Mouse (Mus musculus) olfactory bulb, adult 2 months (tissue): Measurements from ENCODE around the gene Cdc6. TPM values are rescaled to one million over a fixed set of nuclear protein-coding genes. Genes with fewer than 3 reads are reported as not detected.
A peak's percentile ranks its signal among the peaks of the same experiment; 100 is the strongest.

Source experiments
- H3K27ac ChIP-seq: fragments of 200-500 bp; 2 replicates; pipeline ENCODE4 v1.5.1; 2012; ENCODE audit warnings: low read depth, low read length; ENCODE audit not compliant: insufficient read depth
- H3K4me1 ChIP-seq: fragments of 200-500 bp; 2 replicates; pipeline ENCODE4 v1.6.1; 2012; ENCODE audit warnings: low read length; ENCODE audit not compliant: control insufficient read depth, insufficient read depth
- H3K4me3 ChIP-seq: fragments of 200-500 bp; 2 replicates; pipeline ENCODE4 v1.5.1; 2012; ENCODE audit warnings: mild to moderate bottlenecking, low read depth, low read length, moderate library complexity; ENCODE audit not compliant: insufficient read depth
- CTCF ChIP-seq: fragments of 200-500 bp; IDR thresholded peaks from 2 replicates; pipeline ENCODE4 v1.5.1; 2012; ENCODE audit warnings: low read depth, mild to moderate bottlenecking, low read length, moderate library complexity; ENCODE audit not compliant: insufficient read depth
- POLR2A ChIP-seq: fragments of 200-500 bp; IDR thresholded peaks from 2 replicates; pipeline ENCODE4 v1.6.1; 2012; ENCODE audit warnings: mild to moderate bottlenecking, low read depth, low read length, moderate library complexity; ENCODE audit not compliant: insufficient read depth
- WGBS: fragments of 180-500 bp; shearing (Covaris S2); methylation state at CpG from one replicate; pipeline ENCODE4 v1.1.7; 2018; 5-methylcytosine and 5-hydroxymethylcytosine counted together
- polyA plus RNA-seq: library from polyadenylated mRNA; stranded (reverse); fragments of >200 nt; gene quantifications from 2 replicates; pipeline ENCODE4 v1.2.4, GENCODE M21; 2012; ENCODE audit warnings: low replicate concordance; ENCODE audit not compliant: missing spikeins, insufficient read depth, insufficient read length

Gene Cdc6
- polyA plus RNA-seq, 1 experiment: not detected

DNA sequence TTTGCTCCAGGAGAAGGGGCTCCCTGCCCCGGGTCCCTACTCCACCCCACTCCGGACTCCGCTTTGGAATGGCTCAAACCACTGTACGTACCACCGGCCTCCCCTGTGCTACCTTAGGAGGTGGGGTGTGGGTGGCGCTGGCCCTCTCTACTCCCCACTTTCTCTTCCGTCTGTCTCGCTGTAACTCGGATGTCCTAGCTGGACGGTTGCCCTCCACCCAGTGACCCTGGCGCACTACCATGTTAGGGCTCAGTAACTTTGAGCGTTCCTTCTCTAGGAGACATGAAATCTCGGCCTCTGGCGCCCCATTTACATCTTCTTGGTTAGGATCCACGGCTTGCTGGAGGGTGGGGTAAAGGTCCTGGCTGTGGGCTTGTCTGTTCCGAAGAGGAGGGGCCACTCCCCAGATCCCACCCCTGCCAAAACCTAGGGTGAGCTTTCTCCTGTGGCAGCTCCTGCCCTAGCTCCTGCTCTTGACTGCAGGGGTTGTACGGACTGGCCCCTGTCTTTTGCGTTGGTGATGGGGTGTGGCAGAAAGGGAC is 53.5 kb downstream of the Cdc6 start:
- Histone ChIP-seq H3K4me1 (peaks cover 65% of the 10 kb centered on the region), H3K27ac (no peak overlapping the region)

GRCm38 (mm10) chr11:98961766-98962165 is 54.2 kb downstream of the Cdc6 start:
- Histone ChIP-seq H3K4me3 (no peak overlapping the region), H3K4me1 (peaks cover 72% of the 10 kb centered on the region), H3K27ac (no peak overlapping the region)
- 54% methylated on average over 8 of the region's 8 CpGs for WGBS
- TF ChIP-seq POLR2A (no peak), CTCF (no peak)

More for the DNA sequence above, 53.5 kb downstream of the Cdc6 start:
- H3K4me3 ChIP-seq: peak overlapping the region; percentile 42
- WGBS: 49% methylated on average over 18 of the region's 18 CpGs
- TF ChIP-seq CTCF: no peak
- TF ChIP-seq POLR2A: no peak

DNA sequence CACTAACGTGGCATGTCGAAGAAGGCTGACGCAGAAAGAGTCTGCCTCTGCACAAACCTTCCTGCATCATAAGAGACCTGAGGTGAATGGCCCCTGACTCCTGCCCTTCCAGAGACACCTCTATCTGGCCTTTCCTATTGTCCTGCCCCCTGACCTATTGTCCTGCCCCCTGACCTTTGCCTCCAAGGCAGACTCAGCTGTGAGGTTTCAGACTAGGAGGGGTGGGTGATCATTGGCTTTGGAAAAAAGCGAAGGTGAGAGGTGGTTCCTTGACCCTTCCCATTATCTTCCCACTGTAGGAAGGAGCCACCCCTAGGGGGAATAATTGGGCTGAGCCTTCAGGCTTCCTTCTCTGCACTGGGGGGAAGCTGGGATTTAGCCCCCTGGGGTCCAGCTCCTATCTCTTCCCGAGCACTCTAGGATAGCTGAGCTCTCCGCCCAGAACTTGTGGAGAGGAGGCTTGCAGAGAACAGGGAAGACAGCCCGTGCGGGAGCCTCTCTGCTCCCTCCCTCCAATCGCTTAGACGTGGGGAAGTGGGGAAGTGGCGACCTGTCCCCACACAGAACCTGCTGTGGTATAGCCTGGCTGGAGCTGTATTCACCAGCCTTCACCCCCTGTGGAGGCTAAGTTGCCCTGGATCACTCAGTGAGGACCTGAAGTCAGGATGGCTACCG is 55.0 kb downstream of the Cdc6 start:
- Histone ChIP-seq H3K27ac (no peak overlapping the region), H3K4me3 (no peak overlapping the region), H3K4me1 (peaks cover 77% of the 10 kb centered on the region)
- TF ChIP-seq CTCF (no peak), POLR2A (no peak)
- WGBS: 44% methylated on average over 12 of the region's 12 CpGs

- 3% methylated on average over 32 of the region's 32 CpGs for WGBS
- peaks cover 82% of the 10 kb centered on the region for H3K4me1 ChIP-seq
- no peak; the same call in 1 of the 2 replicates for TF ChIP-seq CTCF
- TF ChIP-seq POLR2A: no peak
- peak overlapping the region; percentile 39 for H3K4me3 ChIP-seq
- H3K27ac ChIP-seq: no peak overlapping the region
These were observed 55.8 kb downstream of the Cdc6 start for GRCm38 (mm10) chr11:98963191-98964021.

DNA sequence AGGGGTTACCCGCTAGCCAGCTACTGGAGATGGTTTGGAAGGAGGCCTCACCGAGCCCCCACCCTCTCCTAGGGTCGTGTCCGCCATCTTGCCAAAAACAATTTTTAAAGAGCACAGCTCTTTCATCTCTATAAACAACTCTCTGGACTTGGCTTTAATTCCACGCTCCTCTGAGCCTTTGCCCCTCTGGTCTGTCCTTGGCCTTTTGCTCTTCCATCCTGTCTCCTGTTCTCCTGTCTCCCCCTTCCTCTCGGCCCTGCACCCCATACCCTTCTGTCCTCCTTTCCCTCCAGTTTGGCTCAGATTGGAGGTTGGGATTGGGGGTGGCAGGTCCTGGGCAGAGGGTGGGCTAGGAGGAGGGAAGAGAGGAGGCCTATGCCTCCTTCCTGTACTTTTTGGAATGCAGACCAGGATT is 56.6 kb downstream of the Cdc6 start:
- Histone ChIP-seq H3K27ac (no peak overlapping the region), H3K4me3 (no peak overlapping the region), H3K4me1 (peaks cover 90% of the 10 kb centered on the region)
- TF ChIP-seq CTCF: no peak
- TF ChIP-seq POLR2A: no peak
- 50% methylated on average over 6 of the region's 6 CpGs for WGBS

- 57% methylated on average over 15 of the region's 15 CpGs for WGBS
These were observed 57.2 kb downstream of the Cdc6 start for GRCm38 (mm10) chr11:98964616-98965415.

DNA sequence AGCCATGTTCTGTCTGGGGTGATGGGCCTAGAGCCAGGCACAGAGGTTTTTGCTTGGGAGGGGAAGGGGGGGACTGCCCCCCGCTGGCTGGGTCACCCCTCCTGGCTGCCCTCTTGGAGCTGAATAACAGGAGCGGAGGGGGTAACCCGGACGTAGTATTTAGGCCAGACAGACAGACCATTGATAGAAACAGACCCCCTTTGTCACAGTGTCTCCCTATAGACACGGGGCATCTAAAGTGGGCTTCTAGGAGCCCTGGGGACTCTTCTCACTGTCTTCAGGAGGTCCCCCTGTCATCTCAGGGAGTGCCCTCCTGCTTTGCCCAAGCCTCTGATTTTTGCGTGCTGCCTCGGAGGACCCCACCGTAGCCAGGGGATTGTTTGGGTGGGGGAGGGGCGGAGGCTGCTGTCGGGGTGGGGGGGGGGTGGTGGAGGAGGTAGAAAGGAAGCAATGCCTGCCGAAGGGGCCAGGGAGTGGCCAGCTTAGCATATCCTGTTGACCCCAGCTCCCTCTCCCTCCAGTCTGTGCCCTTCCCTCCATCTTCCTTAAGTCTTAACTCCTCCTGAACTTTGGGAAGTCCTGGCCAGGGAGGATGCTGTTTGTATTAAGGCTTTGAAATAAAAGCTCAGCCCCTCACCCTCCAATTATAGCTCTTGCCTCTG is 57.9 kb downstream of the Cdc6 start:
- 30% methylated on average over 11 of the region's 11 CpGs for WGBS
- no peak overlapping the region for H3K27ac ChIP-seq
- TF ChIP-seq POLR2A (no peak), CTCF (no peak)
- H3K4me3 ChIP-seq: no peak overlapping the region
- H3K4me1 ChIP-seq: peaks cover 89% of the 10 kb centered on the region

More at GRCm38 (mm10) chr11:98964616-98965415, 57.2 kb downstream of the Cdc6 start:
- TF ChIP-seq CTCF: no peak
- no peak for TF ChIP-seq POLR2A
- Histone ChIP-seq H3K4me3 (no peak overlapping the region), H3K4me1 (peaks cover 89% of the 10 kb centered on the region), H3K27ac (no peak overlapping the region)

DNA sequence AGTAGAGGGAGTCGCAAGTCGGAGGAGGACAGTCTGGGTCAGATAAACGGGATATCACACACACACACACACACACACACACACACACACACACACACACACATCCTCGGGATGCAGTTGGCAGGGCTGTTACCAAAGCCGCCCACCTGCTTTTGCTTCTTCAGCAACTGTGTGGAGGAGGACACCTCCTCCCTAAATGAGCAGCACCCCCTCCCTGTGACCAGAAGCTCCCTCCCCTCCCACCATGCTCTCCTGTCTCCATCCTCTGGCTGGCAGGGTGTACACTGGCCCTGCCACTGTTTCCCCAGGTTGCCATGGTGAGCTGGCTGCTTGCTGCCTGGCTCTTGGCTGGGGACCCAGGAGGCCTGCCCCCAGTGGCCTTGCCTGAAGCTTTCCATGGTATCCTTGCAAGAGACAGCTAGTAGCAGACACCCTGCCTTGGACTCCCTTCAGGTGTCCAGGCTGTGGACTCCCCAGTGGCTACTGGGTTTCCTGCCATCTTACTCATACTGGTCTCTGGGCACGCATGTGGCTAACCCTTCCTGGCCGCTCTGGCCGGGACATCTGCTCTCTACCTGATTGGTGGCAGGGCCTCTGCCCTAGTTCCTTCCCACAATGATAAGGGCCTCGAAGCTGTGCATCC is 59.0 kb downstream of the Cdc6 start:
- WGBS: 34% methylated on average over 9 of the region's 9 CpGs
- H3K4me1 ChIP-seq: peaks cover 89% of the 10 kb centered on the region
- no peak overlapping the region for H3K27ac ChIP-seq
- no peak for TF ChIP-seq POLR2A
- TF ChIP-seq CTCF: no peak
- H3K4me3 ChIP-seq: no peak overlapping the region

DNA sequence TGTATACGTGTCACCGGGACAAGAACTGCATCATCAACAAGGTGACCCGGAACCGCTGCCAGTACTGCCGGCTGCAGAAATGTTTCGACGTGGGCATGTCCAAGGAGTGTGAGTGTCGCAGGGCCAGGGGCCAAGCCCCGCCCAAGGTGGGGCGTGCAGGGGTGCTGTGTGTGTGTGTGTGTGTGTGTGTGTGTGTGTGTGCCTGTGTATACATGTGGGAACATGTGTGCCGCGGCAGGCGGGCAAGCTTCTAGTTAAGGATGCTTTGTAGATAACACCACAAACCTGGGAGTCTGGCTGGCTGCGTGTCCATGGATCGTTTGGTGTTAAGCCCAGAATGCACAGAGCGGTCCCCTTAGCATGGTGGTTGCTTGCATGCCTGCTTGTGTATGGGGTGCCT is 60.5 kb downstream of the Cdc6 start:
- Histone ChIP-seq H3K4me3 (no peak overlapping the region), H3K27ac (no peak overlapping the region), H3K4me1 (peaks cover 76% of the 10 kb centered on the region)
- TF ChIP-seq POLR2A (no peak), CTCF (no peak)
- WGBS: 75% methylated on average over 16 of the region's 16 CpGs
